Mouse (Mus musculus): ENCODE results near the gene Camk2n2. TPM values are rescaled to one million over a fixed set of nuclear protein-coding genes. Genes with fewer than 3 reads are reported as not detected.

Camk2n2 gene
- total RNA-seq, 2 experiments from 2014 or later, result 178 to 192 TPM

DNA sequence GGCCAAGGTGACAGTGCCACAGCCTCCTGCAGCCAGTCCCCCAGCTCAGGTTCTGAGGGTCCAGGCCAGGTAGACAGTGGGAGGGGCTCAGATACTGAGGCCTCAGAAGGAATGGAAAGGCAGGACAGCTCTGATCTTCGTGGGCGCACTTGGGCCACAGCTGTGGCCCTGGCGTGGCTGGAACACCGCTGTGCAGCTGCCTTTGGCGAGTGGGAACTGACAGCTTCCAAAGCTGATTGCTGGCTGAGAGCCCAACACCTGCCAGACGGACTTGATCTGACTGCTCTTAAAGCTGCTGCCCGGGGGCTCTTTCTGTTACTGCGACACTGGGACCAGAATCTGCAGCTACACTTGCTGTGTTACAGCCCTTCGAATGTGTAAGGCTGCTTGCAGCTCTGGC lies 16.4 kb downstream of the Camk2n2 start:
- no peak overlapping the region for H3K4me3 ChIP-seq
- no peak overlapping the region for H3K27ac ChIP-seq
- no peak for TF ChIP-seq CTCF (IDR thresholded peaks at IDR 0.05)
- intact Hi-C loops (cut with DNase I), result no loop called here
- no peak for DNase-seq (ENCODE audit: extremely low spot score in 1 of 2, low spot score in 2 of 2)

GRCm38 (mm10) chr16:20600511-20600910 lies 20.6 kb downstream of the Camk2n2 start:
- intact Hi-C loops (cut with DNase I), result no loop called here
- Histone ChIP-seq H3K4me3 (no peak overlapping the region), H3K27ac (no peak overlapping the region)
- peak in 1 of 2 experiments; percentile 18 for DNase-seq (ENCODE audit: extremely low spot score in 1 of 2, low spot score in 2 of 2)
- no peak for TF ChIP-seq CTCF (IDR thresholded peaks at IDR 0.05)

GRCm38 (mm10) chr16:20596687-20597441 lies 24.2 kb downstream of the Camk2n2 start:
- no peak for DNase-seq (ENCODE audit: extremely low spot score in 1 of 2, low spot score in 2 of 2)
- H3K27ac ChIP-seq, result no peak overlapping the region
- intact Hi-C loops (cut with DNase I), result no loop called here
- no peak overlapping the region for H3K4me3 ChIP-seq
- no peak for TF ChIP-seq CTCF (IDR thresholded peaks at IDR 0.05)

- intact Hi-C loops (cut with DNase I), result no loop called here
- no peak for DNase-seq (ENCODE audit: extremely low spot score in 1 of 2, low spot score in 2 of 2)
- no peak for TF ChIP-seq CTCF (IDR thresholded peaks at IDR 0.05)
- Histone ChIP-seq H3K4me3 (no peak overlapping the region), H3K27ac (no peak overlapping the region)
Measured at GRCm38 (mm10) chr16:20595737-20596136, 25.4 kb downstream of the Camk2n2 start.

- H3K27ac ChIP-seq, result no peak overlapping the region
- no peak overlapping the region for H3K4me3 ChIP-seq
- no peak for TF ChIP-seq CTCF (IDR thresholded peaks at IDR 0.05)
- intact Hi-C loops (cut with DNase I), result no loop called here
- DNase-seq (ENCODE audit: extremely low spot score in 1 of 2, low spot score in 2 of 2), result no peak
Measured at GRCm38 (mm10) chr16:20595060-20595673, 25.9 kb downstream of the Camk2n2 start.

- H3K4me3 ChIP-seq, result peak overlapping the region; percentile 64
- TF ChIP-seq CTCF (IDR thresholded peaks at IDR 0.05), result no peak
- DNase-seq (ENCODE audit: extremely low spot score in 1 of 2, low spot score in 2 of 2), result no peak
- intact Hi-C loops (cut with DNase I), result no loop called here
- no peak overlapping the region for H3K27ac ChIP-seq
Measured at GRCm38 (mm10) chr16:20591076-20591705, 29.9 kb downstream of the Camk2n2 start.

- peak overlapping the region; percentile 64 for H3K4me3 ChIP-seq
- H3K27ac ChIP-seq, result peak overlapping the region; percentile 88; the same call in 1 of the 2 replicates
- no peak for DNase-seq (ENCODE audit: extremely low spot score in 1 of 2, low spot score in 2 of 2)
- TF ChIP-seq CTCF (IDR thresholded peaks at IDR 0.05), result no peak
- intact Hi-C loops (cut with DNase I), result no loop called here
Measured at GRCm38 (mm10) chr16:20590680-20591038, 30.4 kb downstream of the Camk2n2 start.

DNA sequence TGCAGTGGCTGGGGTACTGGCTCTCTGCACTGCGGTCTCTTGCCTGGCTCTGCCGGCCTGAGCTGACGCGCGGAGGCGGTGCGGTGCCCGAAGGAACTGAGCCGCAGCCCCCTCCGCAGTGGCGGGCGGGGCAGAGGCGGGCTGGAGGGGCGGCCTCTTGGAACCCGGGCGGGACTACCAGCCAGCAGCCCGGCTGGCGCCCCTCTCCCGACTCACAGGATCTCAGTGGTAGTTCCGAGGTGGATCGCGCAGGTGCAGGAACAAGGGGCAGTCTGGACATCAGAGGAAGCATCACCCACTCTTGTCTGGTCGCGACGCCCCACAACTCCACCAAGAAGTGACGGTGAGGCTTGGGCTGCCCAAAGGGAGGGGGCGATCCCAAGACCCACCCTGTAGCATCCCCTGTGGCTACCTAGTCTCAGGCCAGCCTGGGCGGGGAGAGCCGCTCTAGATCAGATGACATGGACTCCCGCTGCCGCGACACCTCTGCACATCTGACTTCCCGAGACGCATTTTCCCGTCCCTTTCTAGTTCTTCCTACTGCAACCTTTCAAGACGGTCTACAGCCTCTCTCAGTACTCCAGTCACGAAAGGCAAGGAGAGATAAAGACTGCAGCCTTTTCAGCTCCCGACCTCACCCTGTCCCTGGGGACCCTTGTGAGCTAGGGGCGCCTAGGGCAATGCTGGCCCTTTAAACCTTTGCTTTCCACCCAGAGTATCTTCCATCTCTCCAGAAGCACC lies 31.0 kb downstream of the Camk2n2 start:
- intact Hi-C loops (cut with DNase I), result loop anchor here (10.0 kb wide), 1 partner anchor 55 kb away; no protein-coding TSS in a partner anchor
- peak overlapping the region; percentile 64 for H3K4me3 ChIP-seq
- peak; percentile 57 to 75 for DNase-seq (ENCODE audit: extremely low spot score in 1 of 2, low spot score in 2 of 2)
- peak overlapping the region; percentile 88 for H3K27ac ChIP-seq
- TF ChIP-seq CTCF (IDR thresholded peaks at IDR 0.05), result no peak

DNA sequence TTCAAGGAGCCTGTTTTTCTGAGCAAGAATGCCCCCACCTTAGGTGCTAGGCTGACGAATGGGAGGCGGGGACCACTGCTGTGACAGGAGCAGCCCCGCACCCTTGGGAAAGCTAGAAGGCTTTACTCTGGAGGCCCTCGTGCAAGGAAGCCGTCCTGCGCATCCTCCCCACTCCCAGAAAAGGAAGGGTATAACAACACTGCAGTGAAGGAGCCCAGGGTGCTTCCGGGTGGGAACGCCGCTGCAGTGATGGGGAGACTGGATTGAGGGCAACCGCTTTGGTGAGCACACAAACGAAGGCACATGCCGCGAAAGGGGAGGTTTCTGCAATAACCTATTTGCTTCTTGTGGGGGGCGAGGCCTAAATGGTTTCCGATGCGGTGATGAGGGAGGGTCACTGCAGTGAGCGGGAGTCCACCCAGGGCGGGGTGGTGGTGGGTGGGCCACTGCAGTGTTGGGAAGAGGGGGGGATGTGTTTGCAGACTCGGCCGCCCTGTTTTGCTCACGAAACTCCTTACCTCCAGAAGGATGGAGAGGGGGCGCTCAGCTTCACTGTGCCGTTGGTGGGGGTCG lies 31.6 kb downstream of the Camk2n2 start, which contains the start of gene Vwa5b2:
Vwa5b2 (plus strand) TSS at position 106 of the 573 bp plus-strand sequence.
- TF ChIP-seq CTCF (IDR thresholded peaks at IDR 0.05), result no peak
- peak within 1 kb of the TSS; percentile 88 for H3K27ac ChIP-seq
- peak in 1 of 2 experiments; percentile 49 for DNase-seq (ENCODE audit: extremely low spot score in 1 of 2, low spot score in 2 of 2)
- intact Hi-C loops (cut with DNase I), result loop anchor here (10.0 kb wide), 1 partner anchor 55 kb away; no protein-coding TSS in a partner anchor
- peak within 1 kb of the TSS; percentile 64 for H3K4me3 ChIP-seq

Small RNAs within 50 kb of the gene (microRNA-seq; reads per million reads assigned to microRNA genes)
- gene Mir1224, result 422 to 647 reads per million in 2 experiments

Other genes starting within 250 kb of the Camk2n2 start
- gene Abcc5, start 194.9 kb downstream of the Camk2n2 start, total RNA-seq (2021), result 100 to 1,000 TPM; 251 to 270 TPM
- 10 to 100 TPM; 59.2 to 59.6 TPM for gene Eif2b5, start 122.5 kb downstream of the Camk2n2 start, total RNA-seq (2021)
- 10 to 100 TPM; 64.7 to 70.1 TPM for gene Dvl3, start 104.3 kb downstream of the Camk2n2 start, total RNA-seq (2021)
- 100 to 1,000 TPM; 804 to 827 TPM for gene Ap2m1, start 85.8 kb downstream of the Camk2n2 start, total RNA-seq (2021)
- gene Abcf3, start 72.7 kb downstream of the Camk2n2 start, total RNA-seq (2021), result 100 to 1,000 TPM; 102 to 109 TPM
- gene Vwa5b2, start 31.8 kb downstream of the Camk2n2 start, total RNA-seq (2021), result 10 to 100 TPM; 63.4 to 68.3 TPM
- gene Eef1akmt4, start 9.7 kb downstream of the Camk2n2 start, total RNA-seq (2021), result 1 to 10 TPM; 1.8 to 2.4 TPM
- under 1 TPM in 1 of 2 experiments, not detected in 1; 0.33 TPM for gene Gm49333, start 9.7 kb downstream of the Camk2n2 start, total RNA-seq (2021)
- 10 to 100 TPM; 11.8 to 12.2 TPM for gene Alg3, start 9.6 kb downstream of the Camk2n2 start, total RNA-seq (2021)
- gene Ece2, start 8.5 kb upstream of the Camk2n2 start, total RNA-seq (2021), result 10 to 100 TPM; 24.7 to 28.9 TPM
- 100 to 1,000 TPM; 218 to 233 TPM for gene Psmd2, start 30.4 kb upstream of the Camk2n2 start, total RNA-seq (2021)
- gene Eif4g1, start 47.0 kb upstream of the Camk2n2 start, total RNA-seq (2021), result 100 to 1,000 TPM; 278 to 283 TPM
- gene Fam131a, start 72.0 kb upstream of the Camk2n2 start, total RNA-seq (2021), result 100 to 1,000 TPM; 320 to 343 TPM
- gene Polr2h, start 96.4 kb upstream of the Camk2n2 start, total RNA-seq (2021), result 10 to 100 TPM; 22.5 to 28.6 TPM
- 10 to 100 TPM; 74.8 to 79.3 TPM for gene Clcn2, start 96.5 kb upstream of the Camk2n2 start, total RNA-seq (2021)
- gene Chrd, start 111.8 kb upstream of the Camk2n2 start, total RNA-seq (2021), result 10 to 100 TPM; 50.5 to 56.3 TPM
- gene Thpo, start 113.2 kb upstream of the Camk2n2 start, total RNA-seq (2021), result 1 to 10 TPM; 7.5 to 8.7 TPM